ENCODE assay signal across 15 mouse cellular contexts in genomic region chr7:35145068-35145467, GRCm38 (mm10). TPM values are rescaled to one million over a fixed set of nuclear protein-coding genes. Genes with fewer than 3 reads are reported as not detected.
DNase-seq lines count a peak whose midpoint lies in the region; ATAC-seq and TF ChIP-seq lines count a peak whose summit lies in the region.
"Had no signal": no experiment of that assay in that cellular context is flagged by ENCODE, and none has a peak within 500 bp of the region (broad histone marks: within the 10 kb centered on the region; RNA-seq: fewer than 3 reads in every experiment).

No protein-coding gene starts in this region.

- no peaks in the 10 kb centered on the region for H3K9me3 ChIP-seq in forebrain, embryonic 13.5 days (replicated peaks)
- H3K9me3 ChIP-seq: embryonic facial prominence, embryonic 10.5 days; G1E; hindbrain, embryonic 13.5 days; midbrain, embryonic 12.5 days had no signal

- peak; percentile 47 for ATAC-seq in megakaryocyte, adult 5-6 weeks (ENCODE audit: poor library complexity, severe bottlenecking)
- ATAC-seq in forebrain, embryonic 13.5 days: no peak

- no peak overlapping the region for H3K4me3 ChIP-seq in bone marrow, adult 2 months (replicated peaks; ENCODE audit: control insufficient read depth, low read depth, low read length)
- no peak overlapping the region for H3K4me3 ChIP-seq in forebrain, embryonic 13.5 days
- H3K4me3 ChIP-seq: embryonic facial prominence, embryonic 10.5 days; hindbrain, embryonic 13.5 days; left cerebral cortex, adult 2 months; midbrain, embryonic 12.5 days had no signal

- peak; percentile 43 for DNase-seq in kidney, adult 9 months
- no peak for DNase-seq in kidney, adult 8-10 months
- DNase-seq in lung, adult 18-20 months: peak; percentile 85 to 89
- DNase-seq in retina, postnatal 1 day: no peak
- DNase-seq: adrenal gland, postnatal 25 days; cerebellum, postnatal 25 days; gastrocnemius, postnatal 25 days had no signal

- no peaks in the 10 kb centered on the region for H3K36me3 ChIP-seq in forebrain, embryonic 13.5 days (ENCODE audit: poor library complexity, severe bottlenecking)
- H3K36me3 ChIP-seq: embryonic facial prominence, embryonic 10.5 days; G1E; hindbrain, embryonic 13.5 days; midbrain, embryonic 12.5 days had no signal

- 0 out of 2 replicates have a peak, but pooled peaks have one; percentile 1 for TF ChIP-seq CTCF in bone marrow, adult 2 months (IDR thresholded peaks at IDR 0.05; ENCODE audit: control insufficient read depth, insufficient read depth, low read length)

- no peaks in the 10 kb centered on the region for H3K27me3 ChIP-seq in forebrain, embryonic 13.5 days
- H3K27me3 ChIP-seq: hindbrain, embryonic 13.5 days; midbrain, embryonic 12.5 days had no signal

- WGBS in bone marrow, adult 2 months: 36% methylated on average over 9 of the region's 9 CpGs
- 89% methylated on average over 9 of the region's 9 CpGs for WGBS in forebrain, embryonic 13.5 days

- TF ChIP-seq POLR2A in bone marrow, adult 2 months (IDR thresholded peaks at IDR 0.05; ENCODE audit: borderline replicate concordance, control insufficient read depth, low read depth, low read length): no peak

- peaks cover 10% of the 10 kb centered on the region; the same call in 1 of the 2 replicates for H3K4me1 ChIP-seq in bone marrow, adult 2 months (ENCODE audit: control insufficient read depth, insufficient read depth, low read length)
- no peaks in the 10 kb centered on the region for H3K4me1 ChIP-seq in forebrain, embryonic 13.5 days

- no peak overlapping the region for H3K4me2 ChIP-seq in forebrain, embryonic 13.5 days
- H3K4me2 ChIP-seq: hindbrain, embryonic 13.5 days; midbrain, embryonic 12.5 days had no signal

- H3K9ac ChIP-seq in forebrain, embryonic 13.5 days: no peak overlapping the region
- H3K9ac ChIP-seq: hindbrain, embryonic 13.5 days; midbrain, embryonic 12.5 days had no signal

- no peak overlapping the region for H3K27ac ChIP-seq in bone marrow, adult 2 months (ENCODE audit: control insufficient read depth, insufficient read depth, low read depth, low read length, poor library complexity)
- H3K27ac ChIP-seq in forebrain, embryonic 13.5 days: no peak overlapping the region
- H3K27ac ChIP-seq: hindbrain, embryonic 13.5 days; left cerebral cortex, adult 2 months; midbrain, embryonic 12.5 days had no signal

RNA-seq across cellular contexts. Expression of gene Cebpa, which starts 26.0 kb away (rescaled TPM):
- polyA plus RNA-seq in bone marrow, adult 2 months (2011; ENCODE audit: insufficient read depth, insufficient read length, low replicate concordance, missing spikeins): 8.9 and 14.2 TPM in 2 replicates
- 48.7 and 57.0 TPM in 2 replicates for total RNA-seq in megakaryocyte, adult 5-6 weeks (2015)
- total RNA-seq in megakaryocyte, adult 5-6 weeks (2017): 21.7 and 22.4 TPM in 2 replicates
- polyA plus RNA-seq in forebrain, embryonic 13.5 days (2015; fragmentation: Nextera tagmentation; extraction: Ambion mirVana): 0.24 and 0.35 TPM in 2 replicates
- total RNA-seq: G1E had no signal

RNA-seq across cellular contexts. Expression of gene Slc7a10, which starts 41.1 kb away (rescaled TPM):
- polyA plus RNA-seq in bone marrow, adult 2 months (2011; ENCODE audit: insufficient read depth, insufficient read length, low replicate concordance, missing spikeins): 1.5 TPM in 1 of 2 replicates, not detected in the other
- total RNA-seq in megakaryocyte, adult 5-6 weeks (2015): not detected in 2 replicates
- not detected in 2 replicates for total RNA-seq in megakaryocyte, adult 5-6 weeks (2017)
- 2.5 and 2.6 TPM in 2 replicates for polyA plus RNA-seq in forebrain, embryonic 13.5 days (2015; fragmentation: Nextera tagmentation; extraction: Ambion mirVana)
- polyA plus RNA-seq: G1E had no signal

Comparison
In these comparisons a context has a peak if more than half of its experiments do, and no peak if none do; other contexts are left out.
1. DNase-seq: peak in kidney, adult 9 months (single experiment) and lung, adult 18-20 months (2 of 2); none in kidney, adult 8-10 months (0 of 2) and retina, postnatal 1 day (single experiment).